In the genomic region with DNA sequence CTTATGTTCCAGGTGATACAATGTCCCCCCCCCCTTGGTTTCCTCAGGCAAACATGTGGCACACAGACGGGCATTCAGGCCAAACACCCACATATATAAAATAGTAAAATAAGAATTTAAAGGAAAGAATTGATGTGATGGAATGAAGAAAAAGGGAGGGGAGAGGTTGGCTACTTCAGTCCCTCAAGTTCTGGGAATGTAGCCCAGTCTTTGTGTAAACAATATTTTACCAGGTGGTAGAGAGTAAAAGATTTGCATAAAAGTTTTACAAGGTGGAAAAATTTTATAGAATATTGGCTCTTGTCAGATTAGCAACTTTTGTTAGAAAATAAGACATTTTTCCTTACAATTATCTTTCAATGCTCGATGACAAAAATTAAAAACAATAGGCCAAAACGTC, we compare ENCODE assay signal across 19 mouse cellular contexts. TPM values are rescaled to one million over a fixed set of nuclear protein-coding genes. Genes with fewer than 3 reads are reported as not detected.
"Had no signal": no experiment of that assay in that cellular context is flagged by ENCODE, and none has a peak within 500 bp of the region (broad histone marks: within the 10 kb centered on the region; RNA-seq: fewer than 3 reads in every experiment).

No protein-coding gene starts in this region.

- H3K4me1 ChIP-seq: kidney, embryonic 15.5 days; neural tube, embryonic 12.5 days; neural tube, embryonic 15.5 days had no signal

- H3K27ac ChIP-seq: kidney, embryonic 15.5 days; left cerebral cortex, adult 2 months; limb, embryonic 12.5 days; liver, embryonic 13.5 days; macrophage; midbrain, embryonic 12.5 days; midbrain, embryonic 15.5 days; neural tube, embryonic 12.5 days; neural tube, embryonic 15.5 days; stomach, embryonic 15.5 days had no signal

- H3K9me3 ChIP-seq: kidney, embryonic 15.5 days; limb, embryonic 12.5 days; liver, embryonic 13.5 days; lung, embryonic 15.5 days; midbrain, embryonic 12.5 days; midbrain, embryonic 15.5 days; neural tube, embryonic 12.5 days; neural tube, embryonic 15.5 days; stomach, embryonic 15.5 days had no signal

- ATAC-seq: midbrain, embryonic 15.5 days had no signal

- DNase-seq: kidney, adult 11 months; kidney, postnatal 10 days; layer of hippocampus, postnatal 36 days; liver, embryonic 13.5 days; lung, postnatal 14 days; right cerebral cortex, adult 18-20 months; right cerebral cortex, postnatal 14 days; right cerebral cortex, postnatal 4 days; thymus, postnatal 25 days had no signal

- H3K9ac ChIP-seq: kidney, embryonic 15.5 days; limb, embryonic 12.5 days; liver, embryonic 13.5 days; lung, embryonic 15.5 days; midbrain, embryonic 12.5 days; midbrain, embryonic 15.5 days; neural tube, embryonic 12.5 days; neural tube, embryonic 15.5 days; stomach, embryonic 15.5 days had no signal

- H3K4me3 ChIP-seq: kidney, embryonic 15.5 days; left cerebral cortex, adult 2 months; limb, embryonic 12.5 days; liver, embryonic 13.5 days; lung, embryonic 15.5 days; midbrain, embryonic 12.5 days; midbrain, embryonic 15.5 days; neural tube, embryonic 12.5 days; neural tube, embryonic 15.5 days; stomach, embryonic 15.5 days had no signal

- H3K27me3 ChIP-seq: kidney, embryonic 15.5 days; limb, embryonic 12.5 days; liver, embryonic 13.5 days; lung, embryonic 15.5 days; midbrain, embryonic 12.5 days; midbrain, embryonic 15.5 days; neural tube, embryonic 12.5 days; neural tube, embryonic 15.5 days; stomach, embryonic 15.5 days had no signal

- H3K36me3 ChIP-seq: kidney, embryonic 15.5 days; limb, embryonic 12.5 days; liver, embryonic 13.5 days; lung, embryonic 15.5 days; midbrain, embryonic 12.5 days; midbrain, embryonic 15.5 days; neural tube, embryonic 12.5 days; neural tube, embryonic 15.5 days; stomach, embryonic 15.5 days had no signal

- H3K4me2 ChIP-seq: kidney, embryonic 15.5 days; limb, embryonic 12.5 days; liver, embryonic 13.5 days; lung, embryonic 15.5 days; midbrain, embryonic 12.5 days; midbrain, embryonic 15.5 days; neural tube, embryonic 12.5 days; neural tube, embryonic 15.5 days; stomach, embryonic 15.5 days had no signal

RNA-seq across cellular contexts. Expression of a gene that starts 4.9 kb away (rescaled TPM):
- polyA plus RNA-seq: limb, embryonic 12.5 days; neural tube, embryonic 15.5 days had no signal
